Mouse (Mus musculus) olfactory bulb, adult 2 months (tissue): ENCODE measurements at regions not wholly inside any gene's neighbourhood (a gene's known extent, or its start where the extent isn't known, plus 50 kb on each side); places are given as distances from the start of the nearest gene placed in this dataset.
"Not testable (repeated sequence)": the region's sequence is repeated elsewhere in the genome, so short reads cannot be mapped to it uniquely, and the experiment has no call there.

Experiments
- H3K27ac ChIP-seq: fragments of 200-500 bp; 2 replicates; pipeline ENCODE4 v1.5.1; 2012; ENCODE audit warnings: low read depth, low read length; ENCODE audit not compliant: insufficient read depth
- H3K4me1 ChIP-seq: fragments of 200-500 bp; 2 replicates; pipeline ENCODE4 v1.6.1; 2012; ENCODE audit warnings: low read length; ENCODE audit not compliant: control insufficient read depth, insufficient read depth
- H3K4me3 ChIP-seq: fragments of 200-500 bp; 2 replicates; pipeline ENCODE4 v1.5.1; 2012; ENCODE audit warnings: mild to moderate bottlenecking, low read depth, low read length, moderate library complexity; ENCODE audit not compliant: insufficient read depth
- CTCF ChIP-seq: fragments of 200-500 bp; IDR thresholded peaks from 2 replicates; pipeline ENCODE4 v1.5.1; 2012; ENCODE audit warnings: low read depth, mild to moderate bottlenecking, low read length, moderate library complexity; ENCODE audit not compliant: insufficient read depth
- POLR2A ChIP-seq: fragments of 200-500 bp; IDR thresholded peaks from 2 replicates; pipeline ENCODE4 v1.6.1; 2012; ENCODE audit warnings: mild to moderate bottlenecking, low read depth, low read length, moderate library complexity; ENCODE audit not compliant: insufficient read depth
- WGBS: fragments of 180-500 bp; shearing (Covaris S2); methylation state at CpG from one replicate; pipeline ENCODE4 v1.1.7; 2018; 5-methylcytosine and 5-hydroxymethylcytosine counted together

- WGBS, result 90% methylated on average over 3 of the region's 3 CpGs
These were observed 86.2 kb downstream of the Dusp6 start for GRCm38 (mm10) chr10:99349125-99349716.

GRCm38 (mm10) chr10:99353541-99354292, 90.7 kb downstream of the Dusp6 start:
- 50% methylated on average over 18 of the region's 18 CpGs for WGBS
- TF ChIP-seq POLR2A, result no peak
- no peak for TF ChIP-seq CTCF

More at GRCm38 (mm10) chr10:99349125-99349716, 86.2 kb downstream of the Dusp6 start:
- TF ChIP-seq POLR2A (no peak), CTCF (no peak)
- Histone ChIP-seq H3K4me3 (no peak overlapping the region), H3K4me1 (no peaks in the 10 kb centered on the region), H3K27ac (no peak overlapping the region)

GRCm38 (mm10) chr10:99354352-99354751, 91.3 kb downstream of the Dusp6 start:
- no peak overlapping the region for H3K27ac ChIP-seq

More at GRCm38 (mm10) chr10:99353541-99354292, 90.7 kb downstream of the Dusp6 start:
- H3K27ac ChIP-seq, result no peak overlapping the region
- no peaks in the 10 kb centered on the region for H3K4me1 ChIP-seq
- H3K4me3 ChIP-seq, result no peak overlapping the region

DNA sequence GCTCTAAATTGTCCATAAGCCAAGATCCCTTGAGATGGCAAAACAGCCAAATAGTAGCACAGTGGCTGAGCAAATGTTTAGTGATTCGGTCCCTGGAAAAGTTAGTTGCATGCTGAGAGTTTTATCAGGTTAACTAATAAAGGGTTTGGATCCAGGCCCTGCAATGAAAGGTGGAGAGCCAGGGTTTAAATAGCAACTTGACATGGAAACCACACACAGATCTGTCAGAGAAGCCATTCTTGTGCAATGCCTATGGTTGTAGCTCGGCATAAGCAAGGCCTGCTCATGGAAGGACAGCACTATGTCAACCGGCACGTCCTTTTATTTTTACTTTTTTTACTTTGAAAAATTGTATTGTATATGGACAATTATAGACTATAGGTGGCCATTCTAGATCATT, 92.3 kb downstream of the Dusp6 start:
- H3K27ac ChIP-seq, result no peak overlapping the region
- TF ChIP-seq CTCF (no peak), POLR2A (no peak)
- no peak overlapping the region for H3K4me3 ChIP-seq
- H3K4me1 ChIP-seq, result no peaks in the 10 kb centered on the region
- WGBS, result 97% methylated on average over 4 of the region's 4 CpGs

More at GRCm38 (mm10) chr10:99354352-99354751, 91.3 kb downstream of the Dusp6 start:
- Histone ChIP-seq H3K4me1 (no peaks in the 10 kb centered on the region), H3K4me3 (no peak overlapping the region)
- WGBS, result 89% methylated on average over 2 of the region's 2 CpGs
- no peak for TF ChIP-seq POLR2A
- TF ChIP-seq CTCF, result no peak

GRCm38 (mm10) chr10:99356221-99356620, 93.2 kb downstream of the Dusp6 start:
- Histone ChIP-seq H3K4me1 (no peaks in the 10 kb centered on the region), H3K27ac (no peak overlapping the region), H3K4me3 (no peak overlapping the region)
- 89% methylated on average over 5 of the region's 5 CpGs for WGBS
- TF ChIP-seq POLR2A (no peak), CTCF (no peak)

- 56% methylated on average over 3 of the region's 3 CpGs for WGBS
- H3K4me1 ChIP-seq, result no peaks in the 10 kb centered on the region
- no peak overlapping the region for H3K4me3 ChIP-seq
- H3K27ac ChIP-seq, result no peak overlapping the region
- TF ChIP-seq POLR2A (no peak), CTCF (no peak)
These were observed 93.9 kb downstream of the Dusp6 start for GRCm38 (mm10) chr10:99356883-99357282.

DNA sequence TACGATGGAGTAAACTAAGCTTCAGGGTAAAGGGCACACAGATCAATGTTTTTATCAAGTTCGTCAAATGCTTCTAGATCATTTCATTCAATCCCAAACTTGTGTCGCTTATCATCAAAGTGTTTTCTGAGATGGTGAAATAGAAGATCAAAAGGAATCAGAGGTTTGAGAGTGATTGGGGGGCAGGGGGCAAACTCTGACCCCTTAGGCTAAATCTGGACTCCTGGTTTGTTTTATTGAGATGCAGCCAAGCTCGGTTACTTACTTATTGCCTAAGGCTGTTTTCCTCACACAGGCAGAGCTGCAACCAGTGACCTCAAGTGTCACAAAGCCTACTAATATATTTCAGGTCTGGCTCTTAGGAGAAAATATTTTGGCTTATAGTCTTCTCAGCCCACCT, 94.3 kb downstream of the Dusp6 start:
- H3K27ac ChIP-seq, result no peak overlapping the region
- 88% methylated on average over 4 of the region's 4 CpGs for WGBS
- no peak overlapping the region for H3K4me3 ChIP-seq
- TF ChIP-seq POLR2A, result no peak
- TF ChIP-seq CTCF, result no peak
- no peaks in the 10 kb centered on the region for H3K4me1 ChIP-seq

DNA sequence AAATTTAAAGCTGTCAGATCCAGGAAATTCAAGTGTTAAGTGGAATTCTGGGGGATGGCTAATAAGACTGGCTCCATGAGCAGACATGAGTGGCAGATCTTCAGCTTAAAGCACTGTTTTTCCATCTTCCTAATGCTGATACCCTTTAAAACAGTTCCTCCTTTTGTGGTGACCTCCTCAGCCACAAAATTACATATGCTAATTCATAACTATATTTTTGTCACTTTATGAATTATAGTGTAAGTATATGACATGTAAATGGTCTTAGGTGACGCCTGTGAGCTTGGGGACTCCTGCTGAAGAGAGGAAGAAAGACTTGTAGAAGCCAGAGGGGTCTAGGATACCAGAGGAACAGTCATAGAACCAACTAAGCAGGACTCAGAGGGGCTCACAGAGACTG, 95.2 kb downstream of the Dusp6 start:
- no peak for TF ChIP-seq CTCF
- TF ChIP-seq POLR2A, result no peak
- 95% methylated on average over 1 of the region's 1 CpGs for WGBS
- no peak overlapping the region for H3K4me3 ChIP-seq

GRCm38 (mm10) chr10:99359439-99359866, 96.4 kb downstream of the Dusp6 start:
- no peak for TF ChIP-seq POLR2A
- no peak for TF ChIP-seq CTCF

More for the DNA sequence above, 95.2 kb downstream of the Dusp6 start:
- no peak overlapping the region for H3K27ac ChIP-seq
- no peaks in the 10 kb centered on the region for H3K4me1 ChIP-seq

DNA sequence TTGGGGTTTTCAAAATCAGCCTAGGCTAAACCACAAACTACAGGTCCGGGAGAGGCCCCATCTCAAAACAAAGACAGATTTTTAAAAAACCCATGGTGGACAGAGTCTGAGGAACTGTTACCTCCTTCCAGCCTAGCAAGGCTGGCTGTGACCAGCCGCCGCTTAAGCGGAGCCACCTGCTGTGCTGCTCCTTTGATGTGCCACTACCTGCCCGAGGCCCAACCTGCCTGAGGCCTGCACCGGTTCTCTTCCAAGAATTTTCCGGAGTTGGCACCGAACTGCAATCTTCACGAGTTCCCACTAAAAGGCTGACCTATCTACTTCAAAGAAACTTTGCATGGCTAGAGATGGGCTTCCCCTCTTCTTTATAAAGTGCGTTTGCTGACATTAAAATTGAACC, 97.6 kb downstream of the Dusp6 start:
- H3K27ac ChIP-seq, H3K4me3 ChIP-seq, H3K4me1 ChIP-seq: not testable (repeated sequence)
- 82% methylated on average over 10 of the region's 10 CpGs for WGBS

More at GRCm38 (mm10) chr10:99359439-99359866, 96.4 kb downstream of the Dusp6 start:
- H3K4me1 ChIP-seq, result no peaks in the 10 kb centered on the region
- H3K27ac ChIP-seq, result no peak overlapping the region
- no peak overlapping the region for H3K4me3 ChIP-seq
- 41% methylated on average over 2 of the region's 2 CpGs for WGBS
